Mouse (Mus musculus): Measurements from ENCODE around the gene Mlkl. TPM values are rescaled to one million over a fixed set of nuclear protein-coding genes. Genes with fewer than 3 reads are reported as not detected.

Mlkl gene
- under 1 TPM in 1 of 2 experiments, not detected in 1; 0.44 TPM for total RNA-seq (2023)

DNA sequence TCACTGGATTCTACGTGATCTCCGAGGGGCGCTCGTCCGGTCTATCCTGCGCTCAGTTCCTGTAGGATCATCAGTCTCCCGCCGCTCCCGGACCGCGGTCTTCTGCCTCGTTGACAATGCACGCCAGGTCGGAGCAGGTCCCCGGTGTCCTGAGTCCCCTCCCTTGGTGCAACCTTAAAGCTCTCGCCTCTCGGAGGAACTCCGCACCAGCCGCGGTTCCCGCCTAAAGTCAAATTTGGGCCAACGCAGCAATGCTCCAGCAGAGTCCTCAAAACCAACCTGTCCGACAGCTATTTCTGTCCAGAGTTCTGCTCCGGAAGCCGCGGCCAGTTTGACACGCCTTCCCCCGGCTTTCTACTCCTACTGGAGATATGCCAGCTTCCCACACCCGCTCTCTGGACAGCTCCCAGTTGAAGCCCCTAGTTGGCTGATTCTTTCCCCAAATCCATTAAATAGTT lies at the start of gene Mlkl:
Gene Mlkl (minus strand): TSS at position 288 of the 458 bp plus-strand sequence.

GRCm38 (mm10) chr8:111299821-111300568 lies 38.0 kb downstream of the Mlkl start, which contains the start of gene Rfwd3:
TSS of gene Rfwd3 (minus strand) at chr8:111300222.

Other genes with a start within 250 kb of the Mlkl start
- not detected for gene Clec18a, start 245.8 kb downstream of the Mlkl start, total RNA-seq (2023)
- gene Pdpr, start 243.5 kb downstream of the Mlkl start, total RNA-seq (2023), result 10 to 100 TPM; 26.8 to 27.1 TPM
- 10 to 100 TPM; 78.1 to 84.4 TPM for gene Glg1, start 79.0 kb downstream of the Mlkl start, total RNA-seq (2023)
- 10 to 100 TPM; 38.7 to 40.9 TPM for gene Rfwd3, start 38.0 kb downstream of the Mlkl start, total RNA-seq (2023)
- gene Fa2h, start 55.6 kb upstream of the Mlkl start, total RNA-seq (2023), result not detected
- 10 to 100 TPM; 16.6 to 17.5 TPM for gene Wdr59, start 183.9 kb upstream of the Mlkl start, total RNA-seq (2023)
- gene Znrf1, start 197.9 kb upstream of the Mlkl start, total RNA-seq (2023), result 10 to 100 TPM; 28.4 to 31.7 TPM

Measured in B cell, adult 67 days (primary cell).